Mouse (Mus musculus) embryonic facial prominence, embryonic 11.5 days (tissue): ENCODE data around the gene Olfr676. TPM values are rescaled to one million over a fixed set of nuclear protein-coding genes. Genes with fewer than 3 reads are reported as not detected.

ENCODE experiments used
- polyA plus RNA-seq: library from polyadenylated mRNA; unstranded; fragments of >200 nt; fragmentation: Nextera tagmentation; extraction: Ambion mirVana; gene quantifications from 2 replicates; pipeline ENCODE4 v1.2.1, GENCODE M21; 2014

Olfr676 gene
- polyA plus RNA-seq, 1 experiment from 2014 or later, result not detected

Other genes with a start within 250 kb of the Olfr676 start
- gene Usp17lb, start 190.1 kb upstream of the Olfr676 start, polyA plus RNA-seq, result not detected in 2 replicates
- gene Usp17la, start 175.7 kb upstream of the Olfr676 start, polyA plus RNA-seq, result not detected in 2 replicates
- gene Olfr665, start 154.7 kb upstream of the Olfr676 start, polyA plus RNA-seq, result not detected in 2 replicates
- not detected in 2 replicates for gene Olfr666, start 136.7 kb upstream of the Olfr676 start, polyA plus RNA-seq
- gene Olfr667, start 111.2 kb upstream of the Olfr676 start, polyA plus RNA-seq, result not detected in 2 replicates
- gene Olfr668, start 104.6 kb upstream of the Olfr676 start, polyA plus RNA-seq, result not detected in 2 replicates
- gene Olfr669, start 98.5 kb upstream of the Olfr676 start, polyA plus RNA-seq, result not detected in 2 replicates
- gene Olfr670, start 70.1 kb upstream of the Olfr676 start, polyA plus RNA-seq, result not detected in 2 replicates
- not detected in 2 replicates for gene Olfr671, start 53.6 kb upstream of the Olfr676 start, polyA plus RNA-seq
- gene Olfr672, start 30.7 kb upstream of the Olfr676 start, polyA plus RNA-seq, result not detected in 2 replicates
- not detected in 2 replicates for gene Olfr675, start 4.2 kb upstream of the Olfr676 start, polyA plus RNA-seq
- gene Olfr677, start 18.7 kb downstream of the Olfr676 start, polyA plus RNA-seq, result not detected in 2 replicates
- not detected in 2 replicates for gene Olfr678, start 31.8 kb downstream of the Olfr676 start, polyA plus RNA-seq
- gene Olfr679, start 48.5 kb downstream of the Olfr676 start, polyA plus RNA-seq, result not detected in 2 replicates
- gene Olfr680-ps1, start 60.1 kb downstream of the Olfr676 start, polyA plus RNA-seq, result not detected in 2 replicates
- not detected in 2 replicates for gene Olfr681, start 84.1 kb downstream of the Olfr676 start, polyA plus RNA-seq
- gene Olfr683, start 114.3 kb downstream of the Olfr676 start, polyA plus RNA-seq, result not detected in 2 replicates
- not detected in 2 replicates for gene Olfr684, start 131.0 kb downstream of the Olfr676 start, polyA plus RNA-seq
- not detected in 2 replicates for gene Olfr685, start 153.3 kb downstream of the Olfr676 start, polyA plus RNA-seq
- gene Olfr686, start 174.8 kb downstream of the Olfr676 start, polyA plus RNA-seq, result not detected in 2 replicates